Mouse (Mus musculus) granulocyte monocyte progenitor cell, adult 5-6 weeks (primary cell): ENCODE measurements around the gene Fbxl21. TPM values are rescaled to one million over a fixed set of nuclear protein-coding genes. Genes with fewer than 3 reads are reported as not detected.
A peak's percentile ranks its signal among the peaks of the same experiment; 100 is the strongest.

Experiments
- ATAC-seq: replicated peaks from 2 replicates; pipeline ENCODE4 v1.8.0; 2016; ENCODE audit warnings: mild to moderate bottlenecking, moderate TSS enrichment, inconsistent platforms; ENCODE audit not compliant: poor library complexity, severe bottlenecking
- total RNA-seq, 2 experiments: library from RNA; stranded (forward) in 1 of 2; stranded (reverse) in 1 of 2; fragments of 200-712, 200-1000 nt in 1 of 2; fragments of >200 nt in 1 of 2; fragmentation: Nextera tagmentation in 1 of 2; gene quantifications; 2 replicates each; pipeline ENCODE4 v1.2.3; 2014 to 2017

Fbxl21 gene
- total RNA-seq, 2 experiments from 2014 or later, result 0.57 to 1.3 TPM

DNA sequence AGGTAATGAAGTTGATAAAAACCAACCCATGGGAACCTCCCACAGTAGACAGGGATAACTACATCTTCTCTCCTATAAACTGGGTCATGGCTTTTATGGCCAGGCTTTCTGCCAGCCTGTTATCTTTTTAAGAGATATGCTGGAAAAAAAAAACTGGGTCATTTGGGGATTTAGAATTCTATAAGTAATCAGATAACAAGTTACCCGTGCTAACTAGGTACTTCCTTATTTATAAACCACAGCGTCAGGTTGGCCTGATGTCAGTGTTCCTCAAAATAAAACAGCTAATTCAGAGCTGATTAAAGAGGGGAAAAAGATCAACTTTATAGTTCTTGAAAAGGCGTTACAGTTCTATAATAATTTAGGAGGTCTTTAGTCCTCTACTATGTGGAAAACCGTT, 6.8 kb downstream of the Fbxl21 start:
- ATAC-seq, result peak; percentile 73

GRCm38 (mm10) chr13:56529685-56530084, 7.4 kb downstream of the Fbxl21 start:
- peak; percentile 76 for ATAC-seq

- ATAC-seq, result no peak
Observed at GRCm38 (mm10) chr13:56534931-56535330, 12.7 kb downstream of the Fbxl21 start.

GRCm38 (mm10) chr13:56535570-56535969, 13.3 kb downstream of the Fbxl21 start:
- ATAC-seq, result no peak

GRCm38 (mm10) chr13:56537026-56537425, 14.8 kb downstream of the Fbxl21 start:
- ATAC-seq, result no peak

GRCm38 (mm10) chr13:56539846-56540245, 17.6 kb downstream of the Fbxl21 start:
- no peak for ATAC-seq

- ATAC-seq, result no peak
Observed at GRCm38 (mm10) chr13:56543805-56544204, 21.5 kb downstream of the Fbxl21 start.

- no peak for ATAC-seq
Observed at GRCm38 (mm10) chr13:56544956-56545355, 22.7 kb downstream of the Fbxl21 start.

- ATAC-seq, result no peak
Observed at GRCm38 (mm10) chr13:56548401-56548800, 26.1 kb downstream of the Fbxl21 start, which contains the start of gene Lect2. Lect2 (minus strand) TSS chr13:56548502.

GRCm38 (mm10) chr13:56549364-56549763, 27.1 kb downstream of the Fbxl21 start:
- peak; percentile 93 for ATAC-seq

DNA sequence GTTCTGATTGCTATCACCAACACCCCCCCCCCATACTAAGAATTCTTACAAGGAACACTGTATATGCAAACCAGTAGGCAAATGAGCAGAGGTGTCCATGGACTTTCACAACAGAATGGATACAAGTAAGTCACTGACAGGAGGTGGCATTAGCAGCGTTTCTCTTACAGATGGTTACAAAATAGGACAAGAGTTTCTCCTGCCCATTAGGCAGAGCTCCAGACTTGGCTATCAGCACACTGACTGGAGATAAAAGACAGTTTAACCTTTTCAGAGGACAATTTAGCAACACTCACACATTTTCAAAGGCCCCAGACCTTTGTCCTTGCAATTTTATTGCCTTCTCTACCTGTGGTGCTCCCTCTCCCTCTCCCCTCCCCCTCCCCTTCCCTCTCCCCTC, 28.3 kb downstream of the Fbxl21 start:
- no peak for ATAC-seq

- ATAC-seq, result no peak
Observed at GRCm38 (mm10) chr13:56551661-56552060, 29.4 kb downstream of the Fbxl21 start.

- no peak for ATAC-seq
Observed at GRCm38 (mm10) chr13:56553923-56554322, 31.7 kb downstream of the Fbxl21 start.

DNA sequence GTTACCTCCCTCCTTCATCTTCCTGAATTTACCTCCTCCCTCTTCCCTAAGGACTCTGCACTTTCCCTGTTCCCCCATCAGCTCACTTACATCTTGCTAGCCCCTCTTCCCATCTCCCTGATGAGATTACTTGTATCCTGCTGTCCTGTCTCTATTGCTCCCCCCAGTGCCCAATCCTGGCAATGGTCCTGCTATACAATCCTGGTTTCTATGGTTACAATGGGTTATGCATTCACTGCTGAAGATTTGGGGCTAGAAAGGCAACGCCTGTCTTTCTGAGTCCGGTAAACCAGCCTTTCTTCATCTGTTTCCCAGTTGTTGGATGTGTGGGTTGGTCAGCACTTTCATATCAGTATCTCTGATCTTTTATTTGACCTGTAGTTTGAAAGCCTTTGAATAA, 32.1 kb downstream of the Fbxl21 start:
- ATAC-seq, result peak; percentile 70

- 0 out of 2 replicates have a peak, but pooled peaks have one; percentile 34 for ATAC-seq
Observed at GRCm38 (mm10) chr13:56555957-56556356, 33.7 kb downstream of the Fbxl21 start.

DNA sequence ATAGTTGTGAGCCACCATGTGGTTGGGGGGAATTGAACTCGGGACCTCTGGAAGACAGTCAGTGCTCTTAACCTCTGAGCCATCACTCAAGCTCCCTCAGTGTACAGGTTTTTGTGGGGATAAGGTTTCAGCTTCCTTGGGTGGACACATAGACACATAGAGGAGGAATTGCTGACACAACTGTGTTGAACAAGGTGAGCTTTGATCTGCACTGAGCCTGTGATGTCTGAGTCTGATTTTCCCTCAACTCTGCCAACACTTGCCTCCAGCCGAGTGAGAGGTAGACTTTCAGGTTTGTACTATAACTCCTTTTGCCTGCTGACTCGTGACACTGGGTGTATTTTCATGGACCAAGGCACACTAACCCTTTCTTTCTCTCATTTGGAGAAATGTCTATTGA, 34.4 kb downstream of the Fbxl21 start:
- ATAC-seq, result no peak

DNA sequence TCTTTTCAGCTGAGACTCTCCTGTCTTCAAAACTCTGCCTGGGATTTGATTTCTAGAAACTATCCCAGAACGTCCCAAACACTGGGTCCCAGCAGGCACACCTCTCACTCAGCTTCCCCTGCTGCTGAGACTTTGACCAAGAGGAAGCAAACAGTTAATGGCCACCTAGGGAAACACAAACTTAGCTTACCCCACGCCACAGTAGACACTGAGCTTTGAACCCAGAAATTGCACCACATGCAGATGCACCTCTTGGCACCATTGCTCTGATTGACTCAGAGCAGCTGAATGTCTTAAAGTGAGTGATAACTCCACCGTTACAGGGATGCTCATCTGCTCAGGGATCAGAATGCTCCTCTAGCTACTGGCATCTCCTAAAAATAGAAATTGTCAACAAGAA, 36.5 kb downstream of the Fbxl21 start:
- ATAC-seq, result no peak

- no peak for ATAC-seq
Observed at GRCm38 (mm10) chr13:56559841-56560370, 37.6 kb downstream of the Fbxl21 start.

GRCm38 (mm10) chr13:56561129-56561528, 38.9 kb downstream of the Fbxl21 start:
- no peak for ATAC-seq

DNA sequence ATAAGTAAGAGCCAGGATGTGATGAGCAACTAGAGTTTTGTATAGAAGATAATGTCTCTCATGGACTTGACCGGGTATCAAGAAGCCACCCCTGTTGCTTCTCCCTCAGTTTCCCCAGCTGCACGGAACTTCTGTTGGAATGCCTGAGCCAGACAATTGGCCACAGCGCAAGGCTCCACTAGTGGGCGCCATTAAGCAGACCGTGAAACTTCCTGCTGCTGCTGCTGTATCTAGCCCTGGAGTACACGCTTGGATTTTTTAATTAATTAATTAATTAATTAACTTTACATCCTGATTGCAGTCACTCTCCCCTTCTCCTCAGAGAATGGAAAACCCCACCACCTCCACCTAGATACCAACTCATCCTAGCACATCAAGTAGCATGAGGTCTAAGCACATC, 40.8 kb downstream of the Fbxl21 start:
- ATAC-seq, result peak; percentile 69

DNA sequence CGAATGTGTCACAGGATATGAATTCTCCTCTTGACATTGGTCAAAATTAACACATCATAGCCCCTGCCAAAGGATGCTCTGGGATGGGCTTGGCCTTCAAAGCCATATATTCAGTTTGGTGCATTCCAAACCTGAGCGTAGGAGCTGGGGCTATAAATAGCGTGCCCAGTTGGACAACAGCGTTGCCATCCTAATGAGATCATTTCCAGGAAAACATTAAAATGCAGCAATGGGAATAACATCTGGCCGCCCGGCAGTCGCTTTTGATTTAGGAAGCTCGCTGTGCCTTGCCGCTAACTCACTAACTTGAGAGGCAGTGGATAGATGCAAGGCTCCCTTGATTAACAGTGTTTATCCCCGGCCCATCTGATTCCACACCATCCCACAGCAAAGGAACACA, 44.1 kb downstream of the Fbxl21 start:
- no peak for ATAC-seq

GRCm38 (mm10) chr13:56571645-56572044, 49.4 kb downstream of the Fbxl21 start:
- ATAC-seq, result no peak

DNA sequence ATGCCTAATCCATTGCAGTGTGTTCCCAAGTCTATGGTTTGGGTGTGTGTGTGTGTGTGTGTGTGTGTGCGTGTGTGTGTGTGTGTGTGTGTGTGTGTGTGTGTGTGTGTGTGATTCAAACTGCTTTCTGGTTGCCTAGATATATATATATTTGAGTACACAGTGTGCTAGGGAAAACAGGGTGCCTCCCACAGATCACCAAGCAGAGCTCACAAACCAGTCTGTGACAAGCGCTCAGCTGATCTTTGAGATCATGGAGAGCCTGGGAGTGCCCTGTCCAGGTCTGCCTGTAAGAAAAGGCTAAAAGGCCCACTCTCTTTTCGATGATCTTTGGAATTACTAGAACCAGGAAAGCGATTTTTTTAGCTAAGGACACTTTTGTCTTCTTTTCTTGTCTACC, 52.8 kb downstream of the Fbxl21 start:
- ATAC-seq, result no peak
